Mouse (Mus musculus) gastrocnemius, postnatal 25 days (tissue): Measurements from ENCODE around the gene Rnf220. TPM values are rescaled to one million over a fixed set of nuclear protein-coding genes. Genes with fewer than 3 reads are reported as not detected.
A peak's percentile ranks its signal among the peaks of the same experiment; 100 is the strongest.

Experiments
- DNase-seq: peaks from one replicate; pipeline ENCODE4 v3.0.0; 2022
- total RNA-seq, 2 experiments: library from RNA; stranded (reverse); gene quantifications; 1 replicate in 1 of 2; 2 replicates in 1 of 2; pipeline ENCODE4 v1.2.3; 2021

Rnf220 gene
- total RNA-seq, 2 experiments from 2014 or later, result 48.0 to 49.1 TPM

GRCm38 (mm10) chr4:117380558-117380935 lies 116.3 kb downstream of the Rnf220 start:
- DNase-seq, result no peak

GRCm38 (mm10) chr4:117379803-117380557 lies 116.9 kb downstream of the Rnf220 start:
- DNase-seq, result no peak

DNA sequence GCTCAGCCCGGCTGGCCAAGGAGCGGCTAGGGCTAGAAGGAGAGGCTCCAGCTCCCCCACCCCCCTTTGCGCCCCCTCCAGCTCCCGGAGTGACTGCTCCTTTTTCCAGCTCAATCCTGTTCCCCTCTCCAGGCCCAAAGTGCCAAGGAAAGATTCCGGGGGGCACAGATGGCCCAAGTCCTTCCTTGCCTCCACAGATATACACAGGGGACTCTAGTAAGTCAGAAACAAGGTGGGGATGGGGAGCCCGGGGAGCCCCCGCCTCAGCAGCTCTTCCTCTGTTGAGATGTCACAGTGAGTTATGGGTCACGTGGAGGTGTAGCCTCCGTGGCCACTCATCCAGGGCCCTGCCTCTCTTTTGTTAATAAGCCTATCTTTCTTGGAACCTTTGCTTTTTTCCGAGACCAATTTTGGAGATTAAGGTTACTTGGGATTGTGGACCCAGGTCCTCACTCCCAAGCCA lies 122.7 kb downstream of the Rnf220 start:
- DNase-seq, result no peak

GRCm38 (mm10) chr4:117373324-117374077 lies 123.4 kb downstream of the Rnf220 start:
- no peak for DNase-seq

DNA sequence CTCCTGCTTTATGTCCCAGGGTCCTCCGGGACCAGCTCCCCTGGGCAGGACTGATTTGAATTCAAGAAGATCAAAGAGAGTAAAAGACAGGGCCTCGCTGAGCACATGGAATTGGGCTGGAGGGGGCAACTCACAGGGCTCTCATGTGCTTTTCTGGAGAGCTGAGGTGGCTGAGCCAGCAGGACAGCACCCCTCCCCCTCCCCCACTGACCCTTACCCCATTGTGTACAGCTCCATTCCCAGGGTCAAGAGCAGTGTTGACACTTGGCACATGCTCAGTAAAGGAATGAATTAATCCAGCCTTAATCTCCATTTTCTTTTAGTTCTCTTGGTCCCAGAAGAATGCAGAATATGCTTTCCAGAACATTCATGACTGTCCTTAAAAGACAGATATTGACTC lies 125.0 kb downstream of the Rnf220 start:
- DNase-seq, result no peak

DNA sequence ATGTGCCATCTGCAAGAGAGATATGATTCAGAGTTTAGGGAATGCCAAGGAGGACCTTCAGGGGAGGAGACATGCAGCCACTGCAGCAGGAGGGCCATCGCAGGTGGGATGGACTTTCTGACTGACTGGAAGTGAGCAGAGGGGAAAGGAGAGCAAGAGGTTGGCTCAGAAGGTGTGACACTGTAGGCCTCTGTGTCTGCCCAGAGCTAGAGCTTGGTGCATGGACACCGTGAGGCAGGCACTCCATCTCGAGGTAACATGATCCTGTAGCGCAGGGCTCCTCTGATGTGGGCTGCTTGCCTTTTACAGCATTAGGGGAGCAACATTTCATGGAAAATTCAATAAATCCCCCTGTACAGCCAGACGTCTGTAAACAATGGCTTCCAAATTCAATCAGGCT lies 126.5 kb downstream of the Rnf220 start:
- no peak for DNase-seq

GRCm38 (mm10) chr4:117369571-117369970 lies 127.3 kb downstream of the Rnf220 start:
- no peak for DNase-seq

DNA sequence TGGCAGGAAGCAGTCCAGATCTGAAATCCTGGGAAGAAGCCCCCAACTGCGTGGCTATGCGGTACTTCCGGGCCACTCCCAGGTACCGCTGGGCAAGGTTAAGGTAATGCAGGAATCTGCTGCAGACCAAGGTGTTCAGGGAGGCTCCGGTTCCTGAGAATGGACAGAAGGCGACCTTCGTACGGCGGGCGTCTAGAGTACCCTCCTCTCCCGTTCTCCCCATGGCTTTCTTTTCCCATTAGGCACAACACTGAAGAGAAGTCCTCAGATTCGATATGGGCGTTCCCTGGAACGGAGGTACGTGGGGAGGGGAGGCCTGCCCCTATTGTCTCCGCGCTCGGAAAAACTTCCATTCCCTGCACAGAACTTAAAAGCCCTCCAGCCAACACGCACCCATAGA lies 129.5 kb downstream of the Rnf220 start:
- DNase-seq, result no peak

DNA sequence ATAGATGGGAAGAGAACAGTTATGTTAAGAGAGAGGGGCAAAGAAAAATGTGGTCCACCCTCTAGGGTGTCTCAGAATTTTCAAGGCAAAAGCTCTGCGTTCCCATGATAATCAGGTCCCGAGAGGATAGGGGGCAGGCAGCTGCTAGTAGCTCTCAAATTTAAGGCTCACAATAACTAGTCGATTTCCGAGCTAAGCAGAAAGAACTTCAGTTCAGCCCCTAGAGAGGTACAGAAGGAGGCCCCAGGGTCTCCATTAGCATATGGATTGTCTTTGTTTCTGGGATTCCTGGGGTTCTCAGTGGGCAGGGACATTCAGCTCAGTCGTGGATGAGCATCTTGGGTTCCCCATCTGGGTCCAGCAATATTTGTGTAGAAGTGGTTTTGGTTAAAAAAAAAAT lies 134.8 kb downstream of the Rnf220 start:
- DNase-seq, result no peak

- no peak for DNase-seq
These were observed 135.3 kb downstream of the Rnf220 start for GRCm38 (mm10) chr4:117361558-117361873.

GRCm38 (mm10) chr4:117360713-117361557 lies 135.9 kb downstream of the Rnf220 start:
- DNase-seq, result no peak

GRCm38 (mm10) chr4:117359803-117360382 lies 137.0 kb downstream of the Rnf220 start:
- DNase-seq, result no peak

GRCm38 (mm10) chr4:117357917-117358316 lies 138.9 kb downstream of the Rnf220 start:
- DNase-seq, result no peak

DNA sequence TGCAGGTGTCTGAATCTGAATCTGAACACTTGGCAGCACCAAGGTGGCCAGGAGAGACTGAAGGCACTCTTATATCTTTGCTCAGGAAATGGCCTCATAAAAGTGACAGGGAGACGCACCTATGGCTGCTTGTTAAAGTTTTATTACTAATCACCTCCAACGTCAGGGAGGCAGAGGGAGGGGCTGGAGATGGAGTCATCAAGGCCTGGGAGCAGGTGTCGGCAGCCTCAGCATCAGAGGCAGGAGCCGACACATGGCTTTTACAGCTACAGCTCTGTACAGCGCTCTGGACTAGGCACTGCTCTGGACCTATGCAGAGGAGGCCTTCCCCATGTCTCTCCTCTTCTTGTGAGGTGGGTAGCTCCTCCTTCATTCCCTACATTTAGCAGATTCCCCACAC lies 139.7 kb downstream of the Rnf220 start:
- no peak for DNase-seq

DNA sequence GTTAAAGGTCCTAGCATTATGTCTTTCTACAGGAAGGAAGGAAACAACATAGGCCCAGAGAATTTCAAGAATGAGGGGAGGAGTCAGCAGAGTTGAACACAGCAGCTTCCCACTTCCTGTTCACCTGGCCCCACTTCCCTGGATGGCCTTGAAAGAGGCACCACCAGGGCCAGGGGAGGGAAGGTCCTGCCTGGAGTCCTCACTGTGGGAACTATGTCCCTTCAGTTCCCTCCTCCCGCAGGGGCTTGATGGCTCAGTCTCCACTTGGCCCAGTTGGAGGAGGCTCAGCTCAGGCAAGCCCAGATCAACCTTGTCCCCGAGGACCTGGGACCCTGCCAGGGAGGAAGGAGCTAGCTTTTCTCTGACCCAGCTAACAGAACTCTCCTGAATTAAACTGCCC lies 140.6 kb downstream of the Rnf220 start:
- peak; percentile 53 for DNase-seq

DNA sequence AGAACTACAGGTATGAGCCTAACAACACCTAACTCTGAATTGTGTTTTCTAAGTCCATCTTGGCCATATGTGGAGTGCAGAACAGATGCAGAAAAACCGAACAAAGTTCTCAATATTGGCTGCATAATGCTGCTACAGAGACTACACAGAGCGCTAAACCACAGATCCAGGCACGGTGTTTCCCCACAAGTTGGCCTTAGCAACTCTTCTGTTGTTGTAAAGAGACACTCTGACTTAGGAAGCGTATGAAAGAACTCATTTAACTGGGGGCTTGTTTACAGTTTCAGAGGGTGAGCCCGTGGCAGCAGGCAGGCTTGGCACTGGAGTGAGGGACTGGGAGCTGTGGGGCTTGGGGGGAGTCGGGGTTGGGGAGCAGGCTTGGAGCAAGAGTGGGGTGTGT lies 142.2 kb downstream of the Rnf220 start:
- DNase-seq, result no peak

GRCm38 (mm10) chr4:117352957-117353356 lies 143.9 kb downstream of the Rnf220 start:
- DNase-seq, result no peak

DNA sequence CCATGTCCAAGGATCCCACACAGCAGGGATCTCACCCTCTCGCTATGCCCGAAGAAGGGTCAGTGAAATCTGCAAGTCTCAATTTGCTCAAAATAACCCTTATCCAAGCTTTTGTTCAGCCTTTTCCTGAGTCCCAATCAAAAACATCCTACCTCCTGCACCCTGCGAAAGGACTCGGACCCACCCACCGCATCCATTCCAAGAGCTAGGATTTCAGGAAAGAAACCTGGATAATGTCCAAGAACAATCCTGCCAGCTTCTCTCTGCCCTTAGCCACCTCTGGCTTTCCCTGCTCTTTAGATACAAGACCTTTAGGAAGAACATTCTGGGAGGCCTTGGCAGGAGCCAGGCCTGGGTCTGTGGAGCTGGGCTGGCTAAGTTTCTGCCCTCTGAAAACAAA lies 144.8 kb downstream of the Rnf220 start:
- DNase-seq, result no peak

GRCm38 (mm10) chr4:117350139-117350693 lies 146.6 kb downstream of the Rnf220 start:
- no peak for DNase-seq

- DNase-seq, result no peak
These were observed 147.5 kb downstream of the Rnf220 start for GRCm38 (mm10) chr4:117349327-117349726.

- DNase-seq, result peak; percentile 17
These were observed 150.8 kb downstream of the Rnf220 start for GRCm38 (mm10) chr4:117346025-117346424.

GRCm38 (mm10) chr4:117343385-117343784 lies 153.5 kb downstream of the Rnf220 start:
- no peak for DNase-seq
